Mouse (Mus musculus) left cerebral cortex, adult 9 months (tissue): Measurements from ENCODE around the gene Cyb5r2.

ENCODE experiments used
- DNase-seq, 2 experiments: peaks; one replicate each; pipeline ENCODE4 v3.0.0; 2022; ENCODE audit warnings: low spot score in 2 of 2

Gene Cyb5r2

GRCm38 (mm10) chr7:107722536-107722935 lies 35.3 kb downstream of the Cyb5r2 start:
- DNase-seq: no peak

GRCm38 (mm10) chr7:107720771-107721170 lies 37.1 kb downstream of the Cyb5r2 start:
- no peak for DNase-seq

GRCm38 (mm10) chr7:107714067-107714466 lies 43.8 kb downstream of the Cyb5r2 start:
- DNase-seq: no peak

- no peak for DNase-seq
Measured at GRCm38 (mm10) chr7:107712743-107713142, 45.1 kb downstream of the Cyb5r2 start.

GRCm38 (mm10) chr7:107708491-107709112 lies 49.2 kb downstream of the Cyb5r2 start:
- DNase-seq: peak; percentile 38 to 67

- DNase-seq: no peak
Measured at GRCm38 (mm10) chr7:107707650-107708049, 50.2 kb downstream of the Cyb5r2 start.

- no peak for DNase-seq
Measured at GRCm38 (mm10) chr7:107705941-107706340, 51.9 kb downstream of the Cyb5r2 start.

GRCm38 (mm10) chr7:107702461-107703380 lies 55.1 kb downstream of the Cyb5r2 start:
- DNase-seq: no peak

GRCm38 (mm10) chr7:107700646-107701045 lies 57.2 kb downstream of the Cyb5r2 start:
- no peak for DNase-seq

- DNase-seq: no peak
Measured at GRCm38 (mm10) chr7:107699926-107700325, 57.9 kb downstream of the Cyb5r2 start.
